Mouse (Mus musculus): ENCODE measurements around the gene AI182371. TPM values are rescaled to one million over a fixed set of nuclear protein-coding genes. Genes with fewer than 3 reads are reported as not detected.
A peak's percentile ranks its signal among the peaks of the same experiment; 100 is the strongest.

Gene AI182371
- polyA plus RNA-seq (2016; fragmentation: Nextera tagmentation; extraction: Ambion mirVana) = 0.19 and 0.55 TPM in 2 replicates

GRCm38 (mm10) chr2:35101443-35101842 lies at the start of gene AI182371:
AI182371 (minus strand) TSS chr2:35101543.
- WGBS = 82% methylated on average over 3 of the region's 3 CpGs
- no peaks in the 10 kb centered on the region for H3K9me3 ChIP-seq
- no peaks in the 10 kb centered on the region for H3K4me1 ChIP-seq
- no peaks in the 10 kb centered on the region for H3K36me3 ChIP-seq
- no peak within 1 kb of the TSS for H3K9ac ChIP-seq
- no peak within 1 kb of the TSS for H3K27ac ChIP-seq
- ATAC-seq (ENCODE audit: insufficient number of reproducible peaks, insufficient read depth, low FRiP score, low TSS enrichment) = no peak
- no peak within 1 kb of the TSS for H3K4me3 ChIP-seq
- H3K27me3 ChIP-seq = no peaks in the 10 kb centered on the region
- no peak within 1 kb of the TSS for H3K4me2 ChIP-seq (replicated peaks)

DNA sequence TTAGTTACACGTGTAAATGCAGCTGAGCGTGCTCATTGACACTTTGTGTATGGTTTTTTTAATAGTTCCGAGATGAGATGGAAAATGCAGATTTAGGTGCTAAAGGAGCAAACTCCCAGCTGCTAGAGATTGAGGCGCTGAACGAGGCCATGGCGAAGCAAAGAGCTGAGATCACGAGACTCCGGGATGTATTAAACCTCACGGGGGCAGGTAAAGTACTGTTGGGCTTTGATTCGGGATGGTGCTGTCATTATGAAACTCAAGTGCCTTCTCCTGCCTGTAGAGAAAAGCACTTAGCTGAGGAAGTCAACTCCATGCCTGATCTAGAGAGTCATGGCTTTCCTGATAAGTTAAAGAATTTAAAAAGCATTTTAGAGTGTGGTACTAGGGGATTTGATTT lies 47.5 kb upstream of the AI182371 start:
- Histone ChIP-seq H3K9me3 (no peaks in the 10 kb centered on the region), H3K4me1 (no peaks in the 10 kb centered on the region), H3K36me3 (peaks cover 93% of the 10 kb centered on the region), H3K4me3 (no peak overlapping the region), H3K4me2 (replicated peaks) (no peak overlapping the region), H3K9ac (no peak overlapping the region), H3K27ac (no peak overlapping the region), H3K27me3 (no peaks in the 10 kb centered on the region)
- no peak for ATAC-seq (ENCODE audit: insufficient number of reproducible peaks, insufficient read depth, low FRiP score, low TSS enrichment)
- WGBS = 92% methylated on average over 10 of the region's 10 CpGs

DNA sequence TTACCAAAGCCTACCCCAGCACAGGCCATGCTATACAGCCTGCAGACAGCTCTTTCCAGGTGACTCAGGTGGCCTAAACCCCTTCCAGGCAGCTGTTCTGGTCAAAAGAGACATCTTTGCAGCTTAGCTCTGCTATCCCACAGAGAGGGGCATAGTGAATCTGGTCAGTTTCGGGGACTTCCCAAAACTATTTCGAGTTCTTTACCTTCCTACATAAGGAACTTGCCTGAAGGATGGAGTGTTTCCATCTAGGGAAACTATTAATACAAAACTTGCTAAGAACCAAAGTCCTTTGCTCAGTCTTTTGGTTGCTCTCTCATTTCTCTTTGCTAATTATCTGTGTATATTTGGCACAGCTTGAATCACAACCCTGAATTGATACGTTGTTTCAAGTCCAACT lies 40.3 kb upstream of the AI182371 start:
- H3K36me3 ChIP-seq = peaks cover 78% of the 10 kb centered on the region
- WGBS = 90% methylated on average over 3 of the region's 3 CpGs
- no peaks in the 10 kb centered on the region for H3K4me1 ChIP-seq

GRCm38 (mm10) chr2:35138576-35138975 lies 37.2 kb upstream of the AI182371 start:
- no peak for ATAC-seq (ENCODE audit: insufficient number of reproducible peaks, insufficient read depth, low FRiP score, low TSS enrichment)
- Histone ChIP-seq H3K4me2 (replicated peaks) (no peak overlapping the region), H3K27ac (no peak overlapping the region), H3K36me3 (peaks cover 67% of the 10 kb centered on the region), H3K9me3 (no peaks in the 10 kb centered on the region), H3K9ac (no peak overlapping the region), H3K4me3 (no peak overlapping the region), H3K27me3 (no peaks in the 10 kb centered on the region), H3K4me1 (no peaks in the 10 kb centered on the region)
- 90% methylated on average over 1 of the region's 1 CpGs for whole genome bisulfite sequencing

More for the DNA sequence above, 40.3 kb upstream of the AI182371 start:
- Histone ChIP-seq H3K27me3 (no peaks in the 10 kb centered on the region), H3K4me2 (replicated peaks) (no peak overlapping the region), H3K27ac (no peak overlapping the region), H3K9ac (no peak overlapping the region), H3K9me3 (no peaks in the 10 kb centered on the region), H3K4me3 (no peak overlapping the region)
- ATAC-seq (ENCODE audit: insufficient number of reproducible peaks, insufficient read depth, low FRiP score, low TSS enrichment) = no peak

GRCm38 (mm10) chr2:35133891-35134290 lies 32.5 kb upstream of the AI182371 start:
- ATAC-seq (ENCODE audit: insufficient number of reproducible peaks, insufficient read depth, low FRiP score, low TSS enrichment) = no peak
- peaks cover 12% of the 10 kb centered on the region for H3K4me1 ChIP-seq
- H3K9ac ChIP-seq = no peak overlapping the region
- H3K27ac ChIP-seq = no peak overlapping the region
- H3K4me3 ChIP-seq = no peak overlapping the region
- H3K9me3 ChIP-seq = no peaks in the 10 kb centered on the region
- WGBS = 65% methylated on average over 5 of the region's 5 CpGs
- H3K27me3 ChIP-seq = no peaks in the 10 kb centered on the region
- no peak overlapping the region for H3K4me2 ChIP-seq (replicated peaks)
- H3K36me3 ChIP-seq = peaks cover 36% of the 10 kb centered on the region

DNA sequence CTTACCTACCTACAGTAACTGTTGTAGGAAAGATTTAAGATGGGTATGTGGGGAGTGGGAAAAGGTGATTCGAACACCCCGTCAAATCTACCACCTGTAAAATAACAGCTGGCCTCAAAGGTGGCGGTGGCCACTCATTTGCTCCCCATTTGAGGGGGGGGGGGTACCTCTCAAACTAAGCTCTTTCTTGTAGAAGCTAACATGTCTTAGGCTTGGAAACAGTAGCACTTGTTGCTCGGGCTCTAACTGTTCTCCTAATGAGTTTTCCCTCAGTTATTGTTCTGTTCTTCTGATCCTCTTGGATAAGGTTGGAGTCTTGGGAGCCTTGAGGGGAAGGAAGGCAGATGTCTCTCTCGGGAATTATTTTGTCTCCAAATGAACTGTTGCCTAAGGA lies 31.3 kb upstream of the AI182371 start:
- H3K4me2 ChIP-seq (replicated peaks) = peak overlapping the region; percentile 71
- 6% methylated on average over 5 of the region's 5 CpGs for whole genome bisulfite sequencing
- peaks cover 23% of the 10 kb centered on the region for H3K36me3 ChIP-seq
- peak overlapping the region; percentile 51 for H3K4me3 ChIP-seq
- H3K9ac ChIP-seq = peak overlapping the region; percentile 55
- no peaks in the 10 kb centered on the region for H3K9me3 ChIP-seq
- no peaks in the 10 kb centered on the region for H3K27me3 ChIP-seq
- ATAC-seq (ENCODE audit: insufficient number of reproducible peaks, insufficient read depth, low FRiP score, low TSS enrichment) = no peak
- H3K27ac ChIP-seq = peak overlapping the region; percentile 85
- H3K4me1 ChIP-seq = peaks cover 12% of the 10 kb centered on the region

DNA sequence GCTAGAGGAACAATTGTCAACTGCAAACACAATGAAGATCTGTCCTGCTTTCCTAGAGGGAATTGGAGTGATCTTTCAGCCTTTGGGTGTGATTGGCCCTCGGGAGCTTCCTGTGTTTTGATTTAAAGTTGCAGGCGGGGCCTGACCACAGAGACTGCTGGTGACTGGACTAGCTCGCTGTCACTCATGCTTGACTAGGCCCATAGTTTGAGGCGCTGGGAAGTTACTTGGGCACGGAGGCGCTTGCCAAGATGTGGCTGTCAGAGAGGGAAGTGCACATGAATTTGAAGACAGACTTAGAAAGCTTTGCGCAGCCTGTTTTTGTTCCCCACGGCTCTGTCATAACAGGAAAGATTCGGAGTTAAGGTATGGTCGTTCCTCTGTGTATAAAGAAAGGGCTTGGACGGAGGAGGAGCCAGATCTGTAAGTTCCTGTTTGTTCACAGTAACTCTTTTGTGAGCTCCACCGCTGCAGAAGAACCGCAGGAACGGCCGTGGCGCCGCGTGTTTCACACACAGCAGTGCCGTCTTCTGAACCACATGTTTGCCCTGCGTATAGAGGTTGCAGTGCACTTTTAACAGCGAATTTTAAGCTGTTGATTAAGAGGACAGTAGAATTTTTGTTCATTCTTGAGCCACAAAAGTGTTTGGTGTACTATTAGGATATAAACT lies 30.8 kb upstream of the AI182371 start:
- Histone ChIP-seq H3K9me3 (no peaks in the 10 kb centered on the region), H3K36me3 (peaks cover 18% of the 10 kb centered on the region), H3K27ac (peak overlapping the region; percentile 85), H3K4me2 (replicated peaks) (peak overlapping the region; percentile 71), H3K27me3 (no peaks in the 10 kb centered on the region), H3K4me1 (peaks cover 12% of the 10 kb centered on the region), H3K9ac (peak overlapping the region; percentile 55), H3K4me3 (peak overlapping the region; percentile 51)
- WGBS = under 1% methylated on average over 21 of the region's 21 CpGs
- peak; percentile 98 for ATAC-seq (ENCODE audit: insufficient number of reproducible peaks, insufficient read depth, low FRiP score, low TSS enrichment)

DNA sequence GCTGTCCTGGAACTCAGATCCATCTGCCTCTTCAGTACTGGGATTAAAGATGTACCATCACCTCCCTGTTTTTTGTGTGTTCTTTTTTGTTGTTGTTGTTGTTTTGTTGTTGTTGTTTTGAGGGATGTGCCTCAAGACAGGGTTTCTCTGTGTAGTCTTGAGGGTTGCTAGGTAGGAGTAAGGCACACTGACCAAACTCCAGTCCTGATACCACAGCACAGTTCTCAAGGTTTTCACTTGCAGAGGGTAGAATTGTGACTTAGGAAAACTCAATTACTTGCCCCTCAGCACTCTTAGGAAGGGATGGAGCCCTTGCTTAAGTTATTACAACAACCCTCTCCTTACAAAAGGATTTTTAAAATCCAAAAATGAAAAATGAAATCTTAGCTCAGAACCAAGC lies 30.1 kb upstream of the AI182371 start:
- ATAC-seq (ENCODE audit: insufficient number of reproducible peaks, insufficient read depth, low FRiP score, low TSS enrichment) = no peak
- Histone ChIP-seq H3K4me3 (no peak overlapping the region), H3K9ac (no peak overlapping the region), H3K27me3 (no peaks in the 10 kb centered on the region), H3K27ac (peak overlapping the region; percentile 65; the same call in 1 of the 2 replicates), H3K4me1 (peaks cover 12% of the 10 kb centered on the region), H3K36me3 (peaks cover 15% of the 10 kb centered on the region), H3K4me2 (replicated peaks) (peak overlapping the region; percentile 71), H3K9me3 (no peaks in the 10 kb centered on the region)

DNA sequence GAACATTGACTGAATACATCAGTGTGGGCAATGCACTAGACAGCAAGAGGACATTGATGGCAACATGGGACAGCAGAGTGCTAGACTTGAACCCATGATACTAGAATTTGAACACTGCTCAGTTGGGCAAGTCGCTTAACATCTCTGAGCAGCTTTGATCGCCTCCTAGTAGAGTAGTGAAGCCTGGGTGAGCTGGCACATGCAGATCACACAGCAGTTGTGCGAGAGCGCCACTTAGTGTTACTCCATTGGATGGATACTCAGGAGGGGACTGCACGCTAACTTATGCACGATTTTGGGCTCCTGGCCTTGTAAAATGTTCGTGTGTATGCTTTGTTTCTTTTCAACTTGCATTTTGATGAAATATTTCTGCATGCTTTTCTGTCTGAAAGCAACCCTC lies 23.4 kb upstream of the AI182371 start:
- no peak overlapping the region for H3K9ac ChIP-seq
- H3K27ac ChIP-seq = no peak overlapping the region
- no peaks in the 10 kb centered on the region for H3K9me3 ChIP-seq
- no peak overlapping the region for H3K4me3 ChIP-seq
- no peaks in the 10 kb centered on the region for H3K4me1 ChIP-seq
- no peaks in the 10 kb centered on the region for H3K27me3 ChIP-seq
- peaks cover 20% of the 10 kb centered on the region; the same call in 1 of the 2 replicates for H3K36me3 ChIP-seq
- 72% methylated on average over 7 of the region's 7 CpGs for WGBS
- ATAC-seq (ENCODE audit: insufficient number of reproducible peaks, insufficient read depth, low FRiP score, low TSS enrichment) = no peak
- no peak overlapping the region for H3K4me2 ChIP-seq (replicated peaks)

- Histone ChIP-seq H3K27me3 (no peaks in the 10 kb centered on the region), H3K9me3 (no peaks in the 10 kb centered on the region), H3K4me2 (replicated peaks) (no peak overlapping the region), H3K4me1 (peaks cover 2% of the 10 kb centered on the region; the same call in 1 of the 2 replicates), H3K27ac (no peak overlapping the region), H3K9ac (no peak overlapping the region), H3K4me3 (no peak overlapping the region), H3K36me3 (no peaks in the 10 kb centered on the region)
- 80% methylated on average over 2 of the region's 2 CpGs for whole genome bisulfite sequencing
- ATAC-seq (ENCODE audit: insufficient number of reproducible peaks, insufficient read depth, low FRiP score, low TSS enrichment) = no peak
Observed at GRCm38 (mm10) chr2:35110521-35110920, 9.2 kb upstream of the AI182371 start.

GRCm38 (mm10) chr2:35109924-35110304 lies 8.6 kb upstream of the AI182371 start:
- Histone ChIP-seq H3K27ac (peak overlapping the region; percentile 83), H3K27me3 (no peaks in the 10 kb centered on the region)
- WGBS = 2% methylated on average over 13 of the region's 13 CpGs

GRCm38 (mm10) chr2:35109141-35109923 lies 8.0 kb upstream of the AI182371 start, which contains the start of gene Cntrl:
Cntrl (plus strand) TSS chr2:35109492.
- no peaks in the 10 kb centered on the region for H3K36me3 ChIP-seq
- H3K4me2 ChIP-seq (replicated peaks) = peak within 1 kb of the TSS; percentile 57
- no peaks in the 10 kb centered on the region for H3K9me3 ChIP-seq
- peak; percentile 96 for ATAC-seq (ENCODE audit: insufficient number of reproducible peaks, insufficient read depth, low FRiP score, low TSS enrichment)
- WGBS = under 1% methylated on average over 61 of the region's 62 CpGs
- no peaks in the 10 kb centered on the region for H3K27me3 ChIP-seq
- H3K4me3 ChIP-seq = peak within 1 kb of the TSS; percentile 80
- H3K27ac ChIP-seq = peak within 1 kb of the TSS; percentile 83
- peaks cover 2% of the 10 kb centered on the region; the same call in 1 of the 2 replicates for H3K4me1 ChIP-seq
- H3K9ac ChIP-seq = peak within 1 kb of the TSS; percentile 68

More at GRCm38 (mm10) chr2:35109924-35110304, 8.6 kb upstream of the AI182371 start:
- no peak for ATAC-seq (ENCODE audit: insufficient number of reproducible peaks, insufficient read depth, low FRiP score, low TSS enrichment)
- H3K4me2 ChIP-seq (replicated peaks) = peak overlapping the region; percentile 57
- peak overlapping the region; percentile 68 for H3K9ac ChIP-seq
- H3K36me3 ChIP-seq = no peaks in the 10 kb centered on the region
- peak overlapping the region; percentile 80 for H3K4me3 ChIP-seq
- H3K9me3 ChIP-seq = no peaks in the 10 kb centered on the region
- peaks cover 2% of the 10 kb centered on the region; the same call in 1 of the 2 replicates for H3K4me1 ChIP-seq
